Mouse (Mus musculus): ENCODE measurements around the gene Ryr1. TPM values are rescaled to one million over a fixed set of nuclear protein-coding genes. Genes with fewer than 3 reads are reported as not detected.

Gene Ryr1
- 5.0 and 6.2 TPM in 2 replicates for polyA plus RNA-seq (2014; fragmentation: Nextera tagmentation; extraction: Ambion mirVana)

DNA sequence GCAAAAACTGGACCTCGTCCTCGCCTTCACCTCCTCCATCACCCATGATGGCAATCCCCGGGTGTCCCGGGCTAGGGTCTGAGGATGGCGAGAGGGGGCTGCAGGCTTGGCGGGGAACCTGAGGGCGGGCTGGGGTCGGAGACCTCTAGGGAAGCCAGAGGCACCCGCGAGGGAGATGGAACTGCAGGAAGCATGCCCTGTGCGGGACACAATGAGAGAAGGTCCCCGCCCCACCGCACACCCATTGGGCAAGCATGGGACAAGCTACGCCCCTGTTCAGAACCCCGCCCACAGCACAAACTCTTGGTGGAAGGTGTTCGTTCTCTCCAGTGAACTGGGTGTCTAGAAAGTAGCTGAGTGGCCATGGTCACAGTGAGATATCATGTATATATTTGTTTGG, at the start of gene Ryr1:
TSS of gene Ryr1 (minus strand) at position 210 of the 400 bp plus-strand sequence.
- Histone ChIP-seq H3K4me1 (ENCODE audit: control insufficient read depth, insufficient read depth, low read length) (peaks cover 5% of the 10 kb centered on the region; the same call in 1 of the 2 replicates), H3K4me2 (ENCODE audit: low read length) (peak within 1 kb of the TSS; percentile 50), H3K36me3 (ENCODE audit: control insufficient read depth, insufficient read depth, low read length) (no peaks in the 10 kb centered on the region), H3K9me3 (replicated peaks; ENCODE audit: control insufficient read depth, low read length) (no peaks in the 10 kb centered on the region), H3K27me3 (replicated peaks; ENCODE audit: control insufficient read depth, insufficient read depth, low read length) (no peaks in the 10 kb centered on the region), H3K27ac (ENCODE audit: low read depth, low read length) (no peak within 1 kb of the TSS), H3K9ac (ENCODE audit: low read length) (peak within 1 kb of the TSS; percentile 49; the same call in 1 of the 2 replicates), H3K4me3 (ENCODE audit: low read depth, low read length) (peak within 1 kb of the TSS; percentile 23)
- 1% methylated on average over 16 of the region's 16 CpGs for WGBS
- DNase-seq (ENCODE audit: low spot score) (peak; percentile 75), ATAC-seq (peak; percentile 80)

DNA sequence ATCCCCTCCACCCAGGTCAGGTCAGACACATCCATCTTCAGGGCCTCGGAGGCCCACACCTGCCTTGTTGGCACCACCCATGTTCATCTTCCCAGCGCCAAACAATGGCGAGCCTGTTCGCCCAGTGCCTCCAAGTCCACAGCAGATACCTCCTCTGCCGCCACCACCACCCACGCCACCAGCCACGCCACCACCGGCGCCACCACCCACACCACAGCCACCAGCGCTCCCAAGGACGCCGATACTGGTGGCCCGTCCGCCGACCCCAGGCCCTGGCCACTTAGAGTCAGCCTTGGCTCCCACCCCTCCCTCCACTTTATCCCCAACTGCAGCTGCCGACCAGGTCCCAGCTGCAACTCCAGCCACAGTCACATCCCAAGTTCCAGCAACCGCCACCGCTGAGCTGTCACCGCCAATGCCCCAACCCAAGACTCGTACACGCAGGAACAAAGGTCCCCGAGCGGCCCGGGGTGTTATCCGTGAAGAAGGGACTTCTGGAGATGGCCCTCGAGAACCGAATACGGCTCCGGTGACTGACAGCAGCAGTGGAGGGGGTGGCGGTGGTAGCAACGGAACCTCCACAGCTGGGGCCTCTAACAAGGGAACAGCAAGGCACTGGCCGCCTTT, 47.5 kb upstream of the Ryr1 start:
- DNase-seq (ENCODE audit: low spot score) (no peak), ATAC-seq (no peak)
- H3K36me3 ChIP-seq (ENCODE audit: control insufficient read depth, insufficient read depth, low read length), result peaks cover 48% of the 10 kb centered on the region
- H3K9me3 ChIP-seq (replicated peaks; ENCODE audit: control insufficient read depth, low read length), result no peaks in the 10 kb centered on the region
- no peak overlapping the region for H3K27ac ChIP-seq (ENCODE audit: low read depth, low read length)
- WGBS, result 41% methylated on average over 32 of the region's 32 CpGs
- H3K4me1 ChIP-seq (ENCODE audit: control insufficient read depth, insufficient read depth, low read length), result peaks cover 7% of the 10 kb centered on the region; the same call in 1 of the 2 replicates
- H3K27me3 ChIP-seq (replicated peaks; ENCODE audit: control insufficient read depth, insufficient read depth, low read length), result peaks cover 31% of the 10 kb centered on the region
- H3K9ac ChIP-seq (ENCODE audit: low read length), result no peak overlapping the region
- H3K4me2 ChIP-seq (ENCODE audit: low read length), result no peak overlapping the region
- no peak overlapping the region for H3K4me3 ChIP-seq (ENCODE audit: low read depth, low read length)

DNA sequence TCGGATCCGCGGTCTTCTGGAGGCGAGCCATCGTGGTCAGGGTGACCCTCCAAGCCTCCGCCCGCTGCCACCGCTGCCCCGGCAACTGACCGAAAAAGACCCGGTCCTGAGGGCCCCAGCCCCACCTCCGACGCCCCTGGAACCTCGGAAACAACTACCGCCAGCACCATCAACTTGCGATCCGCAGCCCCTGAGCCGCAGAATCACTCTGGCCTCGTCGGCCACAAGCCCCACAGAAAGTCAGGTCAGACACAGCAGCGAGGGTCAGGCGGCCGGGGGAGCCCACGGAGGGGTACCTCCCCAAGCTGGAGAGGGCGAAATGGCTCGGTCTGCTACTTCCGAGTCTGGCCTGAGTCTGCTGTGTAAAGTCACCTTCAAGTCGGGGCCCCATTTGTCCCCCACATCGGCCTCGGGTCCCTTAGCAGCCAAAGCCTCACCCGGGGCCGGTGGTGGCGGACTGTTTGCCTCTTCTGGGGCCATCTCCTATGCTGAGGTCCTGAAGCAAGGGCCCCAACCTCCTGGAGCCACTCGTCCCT, 46.7 kb upstream of the Ryr1 start:
- Histone ChIP-seq H3K4me2 (ENCODE audit: low read length) (peak overlapping the region; percentile 75), H3K4me1 (ENCODE audit: control insufficient read depth, insufficient read depth, low read length) (peaks cover 7% of the 10 kb centered on the region; the same call in 1 of the 2 replicates), H3K36me3 (ENCODE audit: control insufficient read depth, insufficient read depth, low read length) (peaks cover 42% of the 10 kb centered on the region), H3K27me3 (replicated peaks; ENCODE audit: control insufficient read depth, insufficient read depth, low read length) (peaks cover 31% of the 10 kb centered on the region), H3K9ac (ENCODE audit: low read length) (peak overlapping the region; percentile 8; the same call in 1 of the 2 replicates), H3K4me3 (ENCODE audit: low read depth, low read length) (peak overlapping the region; percentile 66), H3K9me3 (replicated peaks; ENCODE audit: control insufficient read depth, low read length) (no peaks in the 10 kb centered on the region), H3K27ac (ENCODE audit: low read depth, low read length) (no peak overlapping the region)
- no peak for DNase-seq (ENCODE audit: low spot score)
- no peak for ATAC-seq
- 7% methylated on average over 34 of the region's 34 CpGs for WGBS

DNA sequence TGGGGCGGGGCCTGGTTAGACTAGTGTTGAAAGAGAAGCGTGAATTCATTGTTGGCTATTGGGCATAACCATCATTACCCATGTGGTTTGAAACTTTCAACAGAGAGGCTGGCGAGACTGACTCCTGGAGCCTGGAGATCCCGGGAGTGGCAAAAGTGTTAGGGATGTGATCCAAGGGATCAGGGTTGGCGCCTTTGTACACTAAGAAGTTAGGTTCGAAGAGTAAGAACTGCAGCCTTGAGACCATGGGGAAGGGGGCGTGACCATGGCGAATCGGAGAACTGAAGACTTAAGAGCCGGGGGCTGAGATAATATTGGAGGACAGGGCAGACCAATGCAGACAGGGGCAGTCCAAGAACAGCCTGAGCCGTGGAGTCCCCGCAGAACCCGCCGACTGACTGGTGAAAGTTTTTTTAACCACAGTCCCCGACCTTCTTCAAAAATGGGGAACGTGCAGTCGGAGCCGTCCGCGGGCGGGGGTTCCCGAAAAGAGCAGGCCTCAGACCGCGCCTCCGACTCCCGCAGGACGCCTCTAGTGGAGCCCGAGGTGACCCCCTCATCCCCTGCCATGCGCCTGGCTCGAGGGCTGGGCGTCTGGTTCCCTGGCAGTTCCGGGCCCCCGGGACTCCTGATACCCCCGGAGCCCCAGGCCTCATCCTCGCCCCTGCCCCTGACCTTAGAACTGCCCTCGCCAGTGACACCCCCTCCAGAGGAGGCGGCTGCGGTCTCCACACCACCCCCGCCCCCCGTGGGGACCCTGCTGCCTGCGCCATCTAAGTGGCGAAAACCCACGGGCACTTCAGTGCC, 46.0 kb upstream of the Ryr1 start:
- WGBS, result 2% methylated on average over 40 of the region's 43 CpGs
- DNase-seq (ENCODE audit: low spot score) (no peak), ATAC-seq (no peak)
- H3K27ac ChIP-seq (ENCODE audit: low read depth, low read length), result no peak overlapping the region
- peaks cover 35% of the 10 kb centered on the region for H3K36me3 ChIP-seq (ENCODE audit: control insufficient read depth, insufficient read depth, low read length)
- H3K4me3 ChIP-seq (ENCODE audit: low read depth, low read length), result peak overlapping the region; percentile 66
- peaks cover 31% of the 10 kb centered on the region for H3K27me3 ChIP-seq (replicated peaks; ENCODE audit: control insufficient read depth, insufficient read depth, low read length)
- peak overlapping the region; percentile 75 for H3K4me2 ChIP-seq (ENCODE audit: low read length)
- H3K9me3 ChIP-seq (replicated peaks; ENCODE audit: control insufficient read depth, low read length), result no peaks in the 10 kb centered on the region
- peak overlapping the region; percentile 8; the same call in 1 of the 2 replicates for H3K9ac ChIP-seq (ENCODE audit: low read length)
- H3K4me1 ChIP-seq (ENCODE audit: control insufficient read depth, insufficient read depth, low read length), result peaks cover 7% of the 10 kb centered on the region; the same call in 1 of the 2 replicates

DNA sequence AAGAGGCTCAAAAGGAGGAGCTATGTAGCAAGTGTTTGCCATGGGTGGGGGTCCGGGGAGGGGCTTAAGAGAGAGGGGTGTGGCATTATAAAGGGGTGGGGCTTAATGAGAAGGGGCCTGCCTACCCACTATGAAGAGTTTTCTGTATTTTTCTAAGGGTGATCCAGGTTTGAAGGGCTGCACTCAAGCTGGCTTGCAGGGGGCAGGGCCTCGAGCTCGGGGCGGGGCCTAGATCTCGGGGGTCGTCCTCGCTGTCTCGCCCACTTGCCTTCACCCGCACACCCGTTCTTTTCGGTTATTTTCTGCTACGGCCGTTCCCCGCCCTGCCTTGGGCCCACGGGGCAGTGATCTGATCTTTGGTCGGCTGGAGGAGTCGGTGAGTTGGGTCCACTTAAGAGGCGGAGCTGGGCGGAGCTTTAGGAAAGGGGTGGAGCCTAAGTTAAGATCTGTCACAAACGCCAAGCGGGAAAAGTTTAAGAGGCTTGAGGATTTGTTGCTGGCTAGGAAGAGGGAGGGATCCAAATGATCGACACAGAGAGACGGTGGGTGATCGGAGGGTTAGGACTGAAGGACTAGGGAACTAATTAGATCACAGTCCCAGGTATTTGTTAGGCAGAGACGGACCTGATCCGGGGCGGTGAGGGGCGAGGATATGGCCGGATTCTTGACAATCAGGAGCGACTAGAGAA, 45.2 kb upstream of the Ryr1 start, which contains the start of the genes Ggn and Spred3:
TSS of gene Ggn (plus strand) at position 145 of the 689 bp plus-strand sequence.
TSS of gene Spred3 (minus strand) at position 346 of the 689 bp plus-strand sequence.
- ATAC-seq (peak; percentile 49), DNase-seq (ENCODE audit: low spot score) (peak; percentile 68)
- Histone ChIP-seq H3K27me3 (replicated peaks; ENCODE audit: control insufficient read depth, insufficient read depth, low read length) (peaks cover 31% of the 10 kb centered on the region), H3K36me3 (ENCODE audit: control insufficient read depth, insufficient read depth, low read length) (peaks cover 29% of the 10 kb centered on the region), H3K4me1 (ENCODE audit: control insufficient read depth, insufficient read depth, low read length) (peaks cover 7% of the 10 kb centered on the region; the same call in 1 of the 2 replicates), H3K4me2 (ENCODE audit: low read length) (peak within 1 kb of the TSS; percentile 75), H3K27ac (ENCODE audit: low read depth, low read length) (peak within 1 kb of the TSS; percentile 80), H3K4me3 (ENCODE audit: low read depth, low read length) (peak within 1 kb of the TSS; percentile 66), H3K9me3 (replicated peaks; ENCODE audit: control insufficient read depth, low read length) (no peaks in the 10 kb centered on the region), H3K9ac (ENCODE audit: low read length) (peak within 1 kb of the TSS; percentile 77)
- WGBS, result 1% methylated on average over 30 of the region's 30 CpGs

DNA sequence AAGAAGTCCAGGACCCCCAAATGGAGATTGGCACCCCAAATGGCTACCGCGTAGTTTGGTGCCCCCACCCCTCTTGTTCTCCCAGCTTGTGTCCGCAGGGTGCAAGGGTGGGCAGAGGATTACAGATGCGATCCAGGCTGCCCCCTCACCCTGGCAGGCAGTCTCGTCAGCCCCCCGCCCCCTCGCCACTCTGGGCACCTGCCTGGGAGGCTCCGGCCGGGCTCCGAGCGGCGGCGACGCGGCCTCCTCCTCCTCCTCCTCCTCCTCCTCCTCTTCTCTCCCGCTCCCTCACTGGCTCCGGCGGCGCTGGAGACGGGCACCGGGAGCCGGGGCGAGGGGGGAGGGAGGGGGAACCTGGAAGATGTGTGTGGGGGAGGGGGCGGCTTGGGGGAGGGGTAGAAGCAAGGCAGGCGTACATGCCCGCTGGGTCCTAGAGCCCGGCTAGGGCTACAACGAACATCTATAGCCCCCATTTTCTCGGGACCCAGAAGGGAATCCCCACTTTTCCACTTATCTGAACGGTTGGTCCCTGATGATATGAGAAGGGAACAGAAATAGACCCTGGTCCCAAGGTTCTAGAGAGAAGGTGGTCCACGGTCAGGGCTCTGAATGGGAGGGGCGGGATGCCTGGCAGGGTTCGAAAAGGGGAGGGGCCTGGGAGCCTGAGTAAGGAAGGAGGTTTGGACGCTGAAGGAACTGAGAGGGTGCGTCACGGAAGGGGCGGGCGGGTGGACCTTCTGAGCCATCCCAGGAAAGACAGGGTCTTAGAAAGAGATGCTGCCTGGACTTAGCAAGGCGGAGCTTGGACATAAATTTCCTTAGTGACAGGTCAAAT, 44.5 kb upstream of the Ryr1 start:
- peaks cover 26% of the 10 kb centered on the region for H3K36me3 ChIP-seq (ENCODE audit: control insufficient read depth, insufficient read depth, low read length)
- peaks cover 7% of the 10 kb centered on the region; the same call in 1 of the 2 replicates for H3K4me1 ChIP-seq (ENCODE audit: control insufficient read depth, insufficient read depth, low read length)
- no peaks in the 10 kb centered on the region for H3K9me3 ChIP-seq (replicated peaks; ENCODE audit: control insufficient read depth, low read length)
- H3K27ac ChIP-seq (ENCODE audit: low read depth, low read length), result peak overlapping the region; percentile 80
- peak; percentile 91 for DNase-seq (ENCODE audit: low spot score)
- H3K4me2 ChIP-seq (ENCODE audit: low read length), result peak overlapping the region; percentile 75
- H3K27me3 ChIP-seq (replicated peaks; ENCODE audit: control insufficient read depth, insufficient read depth, low read length), result peaks cover 31% of the 10 kb centered on the region
- ATAC-seq, result peak; percentile 85
- under 1% methylated on average over 31 of the region's 39 CpGs for WGBS
- H3K9ac ChIP-seq (ENCODE audit: low read length), result peak overlapping the region; percentile 77
- peak overlapping the region; percentile 66 for H3K4me3 ChIP-seq (ENCODE audit: low read depth, low read length)

DNA sequence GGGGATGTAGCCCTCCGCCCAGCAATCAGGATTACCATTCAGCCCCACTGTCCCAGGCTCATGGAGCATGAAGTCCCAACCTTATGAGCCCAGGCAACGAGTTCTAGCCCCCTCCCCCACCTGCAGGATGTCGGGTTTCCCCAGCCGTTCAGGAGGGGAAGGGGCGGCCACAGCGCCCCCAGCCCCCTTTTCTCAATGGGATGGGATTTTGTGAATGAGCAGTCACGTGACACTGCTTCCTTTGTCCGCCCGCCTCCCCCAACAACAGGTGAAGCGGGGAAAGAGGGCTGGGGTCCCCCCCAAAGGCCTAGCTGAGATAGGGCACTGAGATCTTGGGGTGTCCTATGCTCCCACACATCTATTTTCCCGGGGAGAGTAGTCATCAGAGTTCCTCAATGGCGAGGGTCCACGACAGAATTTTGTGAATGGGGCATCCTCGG, 43.8 kb upstream of the Ryr1 start:
- H3K4me2 ChIP-seq (ENCODE audit: low read length), result peak overlapping the region; percentile 75
- no peaks in the 10 kb centered on the region for H3K9me3 ChIP-seq (replicated peaks; ENCODE audit: control insufficient read depth, low read length)
- H3K4me1 ChIP-seq (ENCODE audit: control insufficient read depth, insufficient read depth, low read length), result peaks cover 7% of the 10 kb centered on the region; the same call in 1 of the 2 replicates
- H3K36me3 ChIP-seq (ENCODE audit: control insufficient read depth, insufficient read depth, low read length), result peaks cover 21% of the 10 kb centered on the region
- under 1% methylated on average over 14 of the region's 14 CpGs for WGBS
- ATAC-seq, result peak; percentile 25
- peak overlapping the region; percentile 77 for H3K9ac ChIP-seq (ENCODE audit: low read length)
- H3K4me3 ChIP-seq (ENCODE audit: low read depth, low read length), result peak overlapping the region; percentile 66
- DNase-seq (ENCODE audit: low spot score), result peak; percentile 77
- peaks cover 28% of the 10 kb centered on the region for H3K27me3 ChIP-seq (replicated peaks; ENCODE audit: control insufficient read depth, insufficient read depth, low read length)
- H3K27ac ChIP-seq (ENCODE audit: low read depth, low read length), result peak overlapping the region; percentile 80
